Comparison of ENCODE assay signal across 8 mouse cellular contexts in genomic region chrX:11664330-11665061, GRCm38 (mm10).
A peak's percentile ranks its signal among the peaks of the same experiment; 100 is the strongest.
DNase-seq lines count a peak whose midpoint lies in the region; ATAC-seq lines count a peak whose summit lies in the region.

No protein-coding gene starts in this region.

- H3K27ac ChIP-seq in hindbrain, embryonic 11.5 days (ENCODE audit: low read depth, low read length), result peak overlapping the region; percentile 88

- DNase-seq in NIH3T3 (ENCODE audit: low read depth), result peak; percentile 68
- DNase-seq in cerebellum, adult 9-11 months, result peak; percentile 38
- DNase-seq in frontal cortex, postnatal 10 days (ENCODE audit: low spot score in 2 of 2), result peak; percentile 32 to 38
- DNase-seq in hindbrain, embryonic 11.5 days (ENCODE audit: low spot score), result peak; percentile 75
- DNase-seq in layer of hippocampus, postnatal 36 days, result peak; percentile 52 to 54
- DNase-seq in lung, postnatal 4 days, result peak; percentile 68 to 85
- DNase-seq in right cerebral cortex, adult 18-20 months, result peak; percentile 54
- peak; percentile 60 for DNase-seq in urinary bladder, postnatal 14 days (ENCODE audit: low spot score)

- H3K4me1 ChIP-seq in hindbrain, embryonic 11.5 days (replicated peaks; ENCODE audit: control insufficient read depth, insufficient read depth, low read length), result no peaks in the 10 kb centered on the region

- peak overlapping the region; percentile 32 for H3K4me3 ChIP-seq in hindbrain, embryonic 11.5 days (ENCODE audit: low read depth, low read length)

- no peaks in the 10 kb centered on the region for H3K9me3 ChIP-seq in hindbrain, embryonic 11.5 days (ENCODE audit: control insufficient read depth, low read length)

- H3K27me3 ChIP-seq in hindbrain, embryonic 11.5 days (ENCODE audit: control insufficient read depth, insufficient read depth, low read length), result peaks cover 15% of the 10 kb centered on the region; the same call in 1 of the 2 replicates

- ATAC-seq in hindbrain, embryonic 11.5 days (ENCODE audit: low FRiP score), result peak; percentile 85

- peak overlapping the region; percentile 69 for H3K9ac ChIP-seq in hindbrain, embryonic 11.5 days (ENCODE audit: low read depth, low read length)

- H3K36me3 ChIP-seq in hindbrain, embryonic 11.5 days (ENCODE audit: control insufficient read depth, insufficient read depth, low read length), result no peaks in the 10 kb centered on the region

- 7% methylated on average over 24 of the region's 68 CpGs for WGBS in hindbrain, embryonic 11.5 days

- peak overlapping the region; percentile 49 for H3K4me2 ChIP-seq in hindbrain, embryonic 11.5 days (replicated peaks; ENCODE audit: low read depth, low read length)

Comparison
In these comparisons a context has a peak if more than half of its experiments do, and no peak if none do; other contexts are left out.
1. Peak in every context shown above with its lines: DNase-seq, ATAC-seq, H3K4me3 ChIP-seq and H3K27ac ChIP-seq.